Mouse (Mus musculus) monocyte, adult 59 days (primary cell): ENCODE results near the gene Wfdc16. TPM values are rescaled to one million over a fixed set of nuclear protein-coding genes. Genes with fewer than 3 reads are reported as not detected.

ENCODE experiments used
- total RNA-seq, 2 experiments: library from RNA; stranded (reverse); gene quantifications; one replicate each; pipeline ENCODE4 v1.2.4; 2023

Gene Wfdc16
- not detected for total RNA-seq

GRCm38 (mm10) chr2:164638696-164639095 lies at the start of gene Wfdc16:
Gene Wfdc16 (minus strand): TSS chr2:164638796.

GRCm38 (mm10) chr2:164684807-164685206 lies 46.2 kb upstream of the Wfdc16 start, which contains the start of gene Wfdc13:
Gene Wfdc13 (plus strand): TSS chr2:164685107.

GRCm38 (mm10) chr2:164673987-164674386 lies 35.4 kb upstream of the Wfdc16 start, which contains the start of gene Wfdc11:
Gene Wfdc11 (minus strand): TSS chr2:164674087.

GRCm38 (mm10) chr2:164656483-164656882 lies 17.9 kb upstream of the Wfdc16 start, which contains the start of gene Wfdc9:
Gene Wfdc9 (minus strand): TSS chr2:164656583.

GRCm38 (mm10) chr2:164655858-164656257 lies 17.3 kb upstream of the Wfdc16 start, which contains the start of gene Wfdc10:
Gene Wfdc10 (plus strand): TSS chr2:164656046.

GRCm38 (mm10) chr2:164613471-164613870 lies 25.1 kb downstream of the Wfdc16 start, which contains the start of the genes Wfdc6b and Wfdc8:
Gene Wfdc6b (plus strand): TSS chr2:164613522.
Gene Wfdc8 (minus strand): TSS chr2:164613626.

GRCm38 (mm10) chr2:164593494-164593893 lies 45.1 kb downstream of the Wfdc16 start, which contains the start of gene Eppin:
Gene Eppin (minus strand): TSS chr2:164593594.

GRCm38 (mm10) chr2:164585025-164585725 lies 53.4 kb downstream of the Wfdc16 start, which contains the start of gene Wfdc6a:
Gene Wfdc6a (minus strand): TSS chr2:164585447.

Other genes starting within 250 kb of the Wfdc16 start
- gene Slpi, start 249.7 kb downstream of the Wfdc16 start, total RNA-seq: 100 to 1,000 TPM; 227 to 229 TPM
- gene Rbpjl, start 235.7 kb downstream of the Wfdc16 start, total RNA-seq: not detected
- gene Matn4, start 233.6 kb downstream of the Wfdc16 start, total RNA-seq: not detected
- 10 to 100 TPM; 13.2 to 13.8 TPM for gene Sdc4, start 194.9 kb downstream of the Wfdc16 start, total RNA-seq
- 10 to 100 TPM; 35.5 to 36.0 TPM for gene Sys1, start 181.8 kb downstream of the Wfdc16 start, total RNA-seq
- gene Gm20458, start 177.8 kb downstream of the Wfdc16 start, total RNA-seq: 10 to 100 TPM; 10.9 to 12.8 TPM
- gene Trp53tg5, start 165.1 kb downstream of the Wfdc16 start, total RNA-seq: not detected
- 10 to 100 TPM; 11.1 to 19.7 TPM for gene Dbndd2, start 152.7 kb downstream of the Wfdc16 start, total RNA-seq
- 10 to 100 TPM; 74.5 to 76.9 TPM for gene Pigt, start 141.3 kb downstream of the Wfdc16 start, total RNA-seq
- not detected for gene Wfdc2, start 76.4 kb downstream of the Wfdc16 start, total RNA-seq
- gene Spint3, start 65.3 kb downstream of the Wfdc16 start, total RNA-seq: not detected
- not detected for gene Wfdc6a, start 53.3 kb downstream of the Wfdc16 start, total RNA-seq
- not detected for gene Eppin, start 45.2 kb downstream of the Wfdc16 start, total RNA-seq
- not detected for gene Wfdc6b, start 25.3 kb downstream of the Wfdc16 start, total RNA-seq
- gene Wfdc8, start 25.2 kb downstream of the Wfdc16 start, total RNA-seq: not detected
- gene Wfdc10, start 17.2 kb upstream of the Wfdc16 start, total RNA-seq: not detected
- not detected for gene Wfdc9, start 17.8 kb upstream of the Wfdc16 start, total RNA-seq
- not detected for gene Wfdc11, start 35.3 kb upstream of the Wfdc16 start, total RNA-seq
- gene Wfdc13, start 46.3 kb upstream of the Wfdc16 start, total RNA-seq: not detected
- gene Spint4, start 59.7 kb upstream of the Wfdc16 start, total RNA-seq: not detected
- not detected for gene Spint5, start 76.5 kb upstream of the Wfdc16 start, total RNA-seq
- gene Wfdc3, start 107.1 kb upstream of the Wfdc16 start, total RNA-seq: not detected
- gene Dnttip1, start 107.2 kb upstream of the Wfdc16 start, total RNA-seq: 10 to 100 TPM; 32.0 to 44.8 TPM
- gene Ube2c, start 131.1 kb upstream of the Wfdc16 start, total RNA-seq: 1 to 10 TPM; 3.0 TPM
- gene Tnnc2, start 141.2 kb upstream of the Wfdc16 start, total RNA-seq: not detected
- 10 to 100 TPM; 12.5 to 16.9 TPM for gene Snx21, start 147.0 kb upstream of the Wfdc16 start, total RNA-seq
- gene Acot8, start 166.1 kb upstream of the Wfdc16 start, total RNA-seq: 10 to 100 TPM; 29.8 to 33.3 TPM
- 1 to 10 TPM; 2.8 to 3.1 TPM for gene Zswim3, start 166.3 kb upstream of the Wfdc16 start, total RNA-seq
- 1 to 10 TPM; 4.7 to 5.0 TPM for gene Zswim1, start 183.9 kb upstream of the Wfdc16 start, total RNA-seq
- gene Spata25, start 189.7 kb upstream of the Wfdc16 start, total RNA-seq: 1 to 10 TPM in 1 of 2 experiments, not detected in 1; 1.2 TPM
- 100 to 1,000 TPM; 707 to 727 TPM for gene Ctsa, start 194.1 kb upstream of the Wfdc16 start, total RNA-seq
- 1 to 10 TPM; 8.6 to 9.2 TPM for gene Neurl2, start 194.7 kb upstream of the Wfdc16 start, total RNA-seq
- gene Pltp, start 218.9 kb upstream of the Wfdc16 start, total RNA-seq: 100 to 1,000 TPM; 140 to 168 TPM
- 10 to 100 TPM; 63.6 to 70.6 TPM for gene Pcif1, start 240.5 kb upstream of the Wfdc16 start, total RNA-seq